Mouse (Mus musculus): ENCODE measurements around the gene L3mbtl1. TPM values are rescaled to one million over a fixed set of nuclear protein-coding genes. Genes with fewer than 3 reads are reported as not detected.
A peak's percentile ranks its signal among the peaks of the same experiment; 100 is the strongest.

Gene L3mbtl1
- polyA plus RNA-seq, 1 experiment from 2014 or later = 0.06 TPM

- DNase-seq (ENCODE audit: low spot score) (no peak), ATAC-seq (replicated peaks; ENCODE audit: insufficient number of reproducible peaks, low FRiP score, low TSS enrichment, low read depth) (no peak)
- Histone ChIP-seq H3K9me3 (replicated peaks; ENCODE audit: control insufficient read depth, low read length) (no peaks in the 10 kb centered on the region), H3K4me2 (ENCODE audit: low read depth, low read length) (peak overlapping the region; percentile 34), H3K4me3 (ENCODE audit: low read depth, low read length) (0 out of 2 replicates have a peak overlapping the region, but pooled peaks have one; percentile 7), H3K27me3 (ENCODE audit: control insufficient read depth, insufficient read depth, low read length) (no peaks in the 10 kb centered on the region), H3K27ac (replicated peaks; ENCODE audit: low read depth, low read length) (no peak overlapping the region), H3K9ac (replicated peaks; ENCODE audit: low read length) (no peak overlapping the region), H3K4me1 (ENCODE audit: control insufficient read depth, insufficient read depth, low read length) (no peaks in the 10 kb centered on the region), H3K36me3 (replicated peaks; ENCODE audit: control insufficient read depth, insufficient read depth, low read depth, low read length) (no peaks in the 10 kb centered on the region)
- WGBS = 61% methylated on average over 14 of the region's 14 CpGs
Measured at GRCm38 (mm10) chr2:162948221-162948620, 4.9 kb downstream of the L3mbtl1 start.

GRCm38 (mm10) chr2:162950776-162951175, 7.5 kb downstream of the L3mbtl1 start:
- DNase-seq (ENCODE audit: low spot score) = no peak
- no peak overlapping the region for H3K27ac ChIP-seq (replicated peaks; ENCODE audit: low read depth, low read length)
- no peak for ATAC-seq (replicated peaks; ENCODE audit: insufficient number of reproducible peaks, low FRiP score, low TSS enrichment, low read depth)
- H3K9ac ChIP-seq (replicated peaks; ENCODE audit: low read length) = no peak overlapping the region
- H3K4me2 ChIP-seq (ENCODE audit: low read depth, low read length) = no peak overlapping the region
- H3K36me3 ChIP-seq (replicated peaks; ENCODE audit: control insufficient read depth, insufficient read depth, low read depth, low read length) = no peaks in the 10 kb centered on the region
- H3K9me3 ChIP-seq (replicated peaks; ENCODE audit: control insufficient read depth, low read length) = no peaks in the 10 kb centered on the region
- WGBS = 96% methylated on average over 2 of the region's 2 CpGs
- no peaks in the 10 kb centered on the region for H3K4me1 ChIP-seq (ENCODE audit: control insufficient read depth, insufficient read depth, low read length)
- H3K4me3 ChIP-seq (ENCODE audit: low read depth, low read length) = no peak overlapping the region
- no peaks in the 10 kb centered on the region for H3K27me3 ChIP-seq (ENCODE audit: control insufficient read depth, insufficient read depth, low read length)

GRCm38 (mm10) chr2:162956843-162957242, 13.6 kb downstream of the L3mbtl1 start:
- ATAC-seq (replicated peaks; ENCODE audit: insufficient number of reproducible peaks, low FRiP score, low TSS enrichment, low read depth) (no peak), DNase-seq (ENCODE audit: low spot score) (no peak)
- 87% methylated on average over 2 of the region's 2 CpGs for WGBS
- H3K27me3 ChIP-seq (ENCODE audit: control insufficient read depth, insufficient read depth, low read length) = no peaks in the 10 kb centered on the region
- no peaks in the 10 kb centered on the region for H3K9me3 ChIP-seq (replicated peaks; ENCODE audit: control insufficient read depth, low read length)
- H3K27ac ChIP-seq (replicated peaks; ENCODE audit: low read depth, low read length) = no peak overlapping the region
- H3K4me2 ChIP-seq (ENCODE audit: low read depth, low read length) = no peak overlapping the region
- H3K9ac ChIP-seq (replicated peaks; ENCODE audit: low read length) = no peak overlapping the region
- no peak overlapping the region for H3K4me3 ChIP-seq (ENCODE audit: low read depth, low read length)
- H3K36me3 ChIP-seq (replicated peaks; ENCODE audit: control insufficient read depth, insufficient read depth, low read depth, low read length) = no peaks in the 10 kb centered on the region
- no peaks in the 10 kb centered on the region for H3K4me1 ChIP-seq (ENCODE audit: control insufficient read depth, insufficient read depth, low read length)

GRCm38 (mm10) chr2:162961321-162961720, 18.0 kb downstream of the L3mbtl1 start:
- Histone ChIP-seq H3K27ac (replicated peaks; ENCODE audit: low read depth, low read length) (no peak overlapping the region), H3K4me3 (ENCODE audit: low read depth, low read length) (no peak overlapping the region), H3K36me3 (replicated peaks; ENCODE audit: control insufficient read depth, insufficient read depth, low read depth, low read length) (no peaks in the 10 kb centered on the region), H3K4me1 (ENCODE audit: control insufficient read depth, insufficient read depth, low read length) (no peaks in the 10 kb centered on the region), H3K27me3 (ENCODE audit: control insufficient read depth, insufficient read depth, low read length) (no peaks in the 10 kb centered on the region), H3K9ac (replicated peaks; ENCODE audit: low read length) (no peak overlapping the region), H3K9me3 (replicated peaks; ENCODE audit: control insufficient read depth, low read length) (no peaks in the 10 kb centered on the region), H3K4me2 (ENCODE audit: low read depth, low read length) (no peak overlapping the region)
- ATAC-seq (replicated peaks; ENCODE audit: insufficient number of reproducible peaks, low FRiP score, low TSS enrichment, low read depth) = no peak
- 75% methylated on average over 9 of the region's 10 CpGs for whole genome bisulfite sequencing
- DNase-seq (ENCODE audit: low spot score) = no peak

- WGBS = 83% methylated on average over 2 of the region's 2 CpGs
- H3K9ac ChIP-seq (replicated peaks; ENCODE audit: low read length) = no peak overlapping the region
- H3K4me2 ChIP-seq (ENCODE audit: low read depth, low read length) = no peak overlapping the region
- H3K27ac ChIP-seq (replicated peaks; ENCODE audit: low read depth, low read length) = no peak overlapping the region
- no peaks in the 10 kb centered on the region for H3K9me3 ChIP-seq (replicated peaks; ENCODE audit: control insufficient read depth, low read length)
- no peak overlapping the region for H3K4me3 ChIP-seq (ENCODE audit: low read depth, low read length)
- H3K4me1 ChIP-seq (ENCODE audit: control insufficient read depth, insufficient read depth, low read length) = no peaks in the 10 kb centered on the region
- H3K36me3 ChIP-seq (replicated peaks; ENCODE audit: control insufficient read depth, insufficient read depth, low read depth, low read length) = no peaks in the 10 kb centered on the region
- H3K27me3 ChIP-seq (ENCODE audit: control insufficient read depth, insufficient read depth, low read length) = no peaks in the 10 kb centered on the region
- ATAC-seq (replicated peaks; ENCODE audit: insufficient number of reproducible peaks, low FRiP score, low TSS enrichment, low read depth) (no peak), DNase-seq (ENCODE audit: low spot score) (no peak)
Measured at GRCm38 (mm10) chr2:162966734-162967133, 23.5 kb downstream of the L3mbtl1 start.

- no peaks in the 10 kb centered on the region for H3K4me1 ChIP-seq (ENCODE audit: control insufficient read depth, insufficient read depth, low read length)
- no peaks in the 10 kb centered on the region for H3K9me3 ChIP-seq (replicated peaks; ENCODE audit: control insufficient read depth, low read length)
- no peak overlapping the region for H3K4me2 ChIP-seq (ENCODE audit: low read depth, low read length)
- H3K9ac ChIP-seq (replicated peaks; ENCODE audit: low read length) = no peak overlapping the region
- DNase-seq (ENCODE audit: low spot score) = peak; percentile 72
- no peak overlapping the region for H3K27ac ChIP-seq (replicated peaks; ENCODE audit: low read depth, low read length)
- no peak overlapping the region for H3K4me3 ChIP-seq (ENCODE audit: low read depth, low read length)
- WGBS = 7% methylated on average over 5 of the region's 5 CpGs
- H3K36me3 ChIP-seq (replicated peaks; ENCODE audit: control insufficient read depth, insufficient read depth, low read depth, low read length) = no peaks in the 10 kb centered on the region
- no peaks in the 10 kb centered on the region for H3K27me3 ChIP-seq (ENCODE audit: control insufficient read depth, insufficient read depth, low read length)
- ATAC-seq (replicated peaks; ENCODE audit: insufficient number of reproducible peaks, low FRiP score, low TSS enrichment, low read depth) = peak; percentile 70; the same call in 1 of the 2 replicates
Measured at GRCm38 (mm10) chr2:162968357-162968756, 25.1 kb downstream of the L3mbtl1 start.

- Histone ChIP-seq H3K36me3 (replicated peaks; ENCODE audit: control insufficient read depth, insufficient read depth, low read depth, low read length) (no peaks in the 10 kb centered on the region), H3K27me3 (ENCODE audit: control insufficient read depth, insufficient read depth, low read length) (no peaks in the 10 kb centered on the region), H3K4me1 (ENCODE audit: control insufficient read depth, insufficient read depth, low read length) (no peaks in the 10 kb centered on the region), H3K9me3 (replicated peaks; ENCODE audit: control insufficient read depth, low read length) (no peaks in the 10 kb centered on the region), H3K4me3 (ENCODE audit: low read depth, low read length) (no peak overlapping the region), H3K4me2 (ENCODE audit: low read depth, low read length) (no peak overlapping the region), H3K9ac (replicated peaks; ENCODE audit: low read length) (no peak overlapping the region), H3K27ac (replicated peaks; ENCODE audit: low read depth, low read length) (no peak overlapping the region)
- ATAC-seq (replicated peaks; ENCODE audit: insufficient number of reproducible peaks, low FRiP score, low TSS enrichment, low read depth) (no peak), DNase-seq (ENCODE audit: low spot score) (no peak)
- WGBS = 92% methylated on average over 3 of the region's 3 CpGs
Measured at GRCm38 (mm10) chr2:162969101-162969500, 25.8 kb downstream of the L3mbtl1 start.

- Histone ChIP-seq H3K36me3 (replicated peaks; ENCODE audit: control insufficient read depth, insufficient read depth, low read depth, low read length) (no peaks in the 10 kb centered on the region), H3K27me3 (ENCODE audit: control insufficient read depth, insufficient read depth, low read length) (no peaks in the 10 kb centered on the region), H3K27ac (replicated peaks; ENCODE audit: low read depth, low read length) (no peak overlapping the region), H3K4me2 (ENCODE audit: low read depth, low read length) (no peak overlapping the region), H3K9me3 (replicated peaks; ENCODE audit: control insufficient read depth, low read length) (no peaks in the 10 kb centered on the region), H3K9ac (replicated peaks; ENCODE audit: low read length) (no peak overlapping the region), H3K4me3 (ENCODE audit: low read depth, low read length) (no peak overlapping the region), H3K4me1 (ENCODE audit: control insufficient read depth, insufficient read depth, low read length) (no peaks in the 10 kb centered on the region)
- WGBS = 89% methylated on average over 6 of the region's 6 CpGs
- DNase-seq (ENCODE audit: low spot score) (no peak), ATAC-seq (replicated peaks; ENCODE audit: insufficient number of reproducible peaks, low FRiP score, low TSS enrichment, low read depth) (no peak)
Measured at GRCm38 (mm10) chr2:162970896-162971295, 27.6 kb downstream of the L3mbtl1 start.
